Mouse (Mus musculus): ENCODE data around the gene Rftn1.

DNA sequence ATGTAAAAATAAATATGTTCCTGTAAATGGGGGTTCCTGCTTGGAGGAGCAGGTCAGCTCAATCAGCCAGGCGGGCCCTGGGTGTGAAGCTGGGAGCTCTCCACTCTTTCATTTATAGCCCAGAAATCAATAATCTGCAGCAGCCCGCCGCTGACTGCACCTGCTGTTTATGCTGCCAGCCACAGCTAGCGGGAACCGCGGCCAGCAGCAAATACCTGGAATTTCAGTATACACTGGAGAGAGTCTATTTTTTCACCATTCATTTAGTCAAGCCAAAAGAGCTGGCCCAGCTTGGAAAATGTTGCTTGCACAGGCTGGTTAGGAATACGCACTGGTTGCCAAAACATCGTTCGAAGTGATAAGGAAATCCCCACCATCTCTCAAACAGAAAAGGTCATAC is 142.3 kb downstream of the Rftn1 start:
- TF ChIP-seq MEF2A (IDR thresholded peaks at IDR 0.05; ENCODE audit: borderline replicate concordance, low read depth, low read length) (no peak), POLR2A (IDR thresholded peaks at IDR 0.05; ENCODE audit: low read depth, low read length) (no peak), MYC (IDR thresholded peaks at IDR 0.05; ENCODE audit: low read depth, low read length) (no peak), IRF4 (IDR thresholded peaks at IDR 0.05; ENCODE audit: low read depth, low read length) (no peak), E2F4 (IDR thresholded peaks at IDR 0.05; ENCODE audit: insufficient replicate concordance, low read depth, low read length) (no peak), TCF12 (IDR thresholded peaks at IDR 0.05; ENCODE audit: low read depth, low read length) (no peak), CTCF (conservative IDR thresholded peaks at IDR 0.05 in 1 of 2, IDR thresholded peaks at IDR 0.05 in 1 of 2; ENCODE audit: low read depth in 2 of 2, low read length in 2 of 2) (no peak), SMC3 (IDR thresholded peaks at IDR 0.05; ENCODE audit: low read depth, low read length) (no peak), MAFK (IDR thresholded peaks at IDR 0.05; ENCODE audit: insufficient replicate concordance, low read length) (no peak), RCOR1 (conservative IDR thresholded peaks at IDR 0.05; ENCODE audit: low read depth, low read length) (no peak), MAX (IDR thresholded peaks at IDR 0.05; ENCODE audit: low read length) (no peak)
